Mouse (Mus musculus): Measurements from ENCODE around the gene Sdsl.
"Not testable (repeated sequence)": the region's sequence is repeated elsewhere in the genome, so short reads cannot be mapped to it uniquely, and the experiment has no call there.

Sdsl gene

GRCm38 (mm10) chr5:120472770-120473169 lies at the start of gene Sdsl:
Gene Sdsl (minus strand): TSS chr5:120472810.
- no peak for DNase-seq (ENCODE audit: low read depth, low spot score)

- DNase-seq (ENCODE audit: low read depth, low spot score): no peak
Measured at GRCm38 (mm10) chr5:120517552-120517951, 44.9 kb upstream of the Sdsl start.

- DNase-seq (ENCODE audit: low read depth, low spot score): no peak
Measured at GRCm38 (mm10) chr5:120516221-120516984, 43.8 kb upstream of the Sdsl start.

DNA sequence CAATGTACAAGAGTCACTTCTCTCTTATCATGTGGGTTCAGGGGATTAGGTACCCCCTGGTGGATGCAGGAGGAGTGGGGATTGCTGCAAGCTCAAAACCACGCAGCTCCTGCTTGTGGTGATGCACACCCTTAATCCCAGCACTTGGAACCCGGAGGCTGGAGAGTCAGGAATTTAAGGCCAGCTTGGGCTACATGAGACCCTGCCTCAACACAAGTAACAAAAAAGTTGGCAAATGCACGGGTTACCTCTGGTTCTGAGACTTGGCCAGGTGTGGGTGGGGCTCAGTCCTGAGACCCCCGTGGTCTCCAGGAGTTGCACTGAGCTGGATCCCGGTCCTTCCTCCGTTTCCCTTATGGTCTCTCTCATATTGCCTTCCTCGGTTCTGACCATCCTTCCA lies 42.8 kb upstream of the Sdsl start:
- no peak for DNase-seq (ENCODE audit: low read depth, low spot score)

- DNase-seq (ENCODE audit: low read depth, low spot score): no peak
Measured at GRCm38 (mm10) chr5:120514754-120515153, 42.1 kb upstream of the Sdsl start.

DNA sequence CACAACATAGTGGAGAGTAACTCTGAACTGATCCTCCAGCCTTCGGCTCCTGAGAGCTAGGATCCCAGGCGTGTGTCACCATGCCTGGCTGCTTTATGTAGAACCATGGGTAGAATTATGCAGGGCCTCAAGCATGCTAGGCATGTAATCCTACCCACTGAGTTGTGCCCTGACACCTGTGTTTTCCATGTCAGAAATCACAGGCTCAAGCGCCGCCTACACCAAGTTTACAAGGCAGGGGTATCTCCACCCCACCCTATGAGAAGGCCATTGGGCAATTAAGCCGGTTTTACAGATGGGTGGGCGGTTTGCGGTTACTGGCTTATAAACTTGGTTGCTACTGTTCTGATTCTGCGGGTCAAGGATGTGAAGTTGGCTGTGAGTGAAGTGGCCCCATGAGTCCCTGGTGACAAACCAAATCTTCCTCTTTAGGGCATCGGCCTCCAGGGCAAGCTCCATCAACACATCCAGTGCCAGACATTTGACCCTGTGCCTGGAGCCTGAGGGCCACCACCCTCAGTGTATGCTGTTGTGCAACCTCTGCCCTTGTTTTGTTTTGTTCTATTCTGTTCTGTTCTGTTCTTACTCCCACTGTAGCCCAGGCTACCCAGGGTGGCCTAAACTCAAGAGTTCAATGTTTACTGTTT lies 41.5 kb upstream of the Sdsl start:
- no peak for DNase-seq (ENCODE audit: low read depth, low spot score)

DNA sequence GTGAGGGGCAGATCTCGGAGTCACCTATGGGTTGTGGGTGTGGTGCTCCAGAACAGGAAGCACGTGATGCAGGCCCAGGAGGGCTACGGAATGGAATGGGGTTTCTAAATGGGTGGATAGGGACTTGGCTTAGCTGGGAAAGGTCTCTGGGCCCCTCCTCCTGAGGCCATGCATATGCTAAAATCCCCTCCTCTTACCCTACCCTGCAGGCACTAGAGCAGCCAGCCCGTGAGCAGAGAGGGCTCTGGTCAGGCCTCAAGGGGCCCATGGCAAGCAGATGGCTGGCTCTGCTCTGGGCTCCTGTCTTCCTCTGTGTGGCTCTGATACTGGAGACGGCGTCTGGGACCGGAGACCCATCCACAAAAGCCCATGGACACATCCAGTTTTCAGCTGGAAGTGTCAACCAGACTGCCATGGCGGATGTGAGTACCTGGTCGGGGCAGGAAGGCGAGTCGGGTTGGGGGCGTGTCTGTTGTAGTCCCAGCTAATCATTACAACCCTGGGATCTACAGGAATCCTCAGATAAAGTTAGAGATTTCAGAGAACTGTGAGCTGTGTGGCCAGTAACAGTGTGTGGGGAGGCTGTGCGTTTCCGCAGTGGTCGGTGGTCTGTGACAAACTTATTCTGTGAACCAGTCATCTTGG lies 40.4 kb upstream of the Sdsl start:
- DNase-seq (ENCODE audit: low read depth, low spot score): no peak

- DNase-seq (ENCODE audit: low read depth, low spot score): no peak
Measured at GRCm38 (mm10) chr5:120511643-120512220, 39.1 kb upstream of the Sdsl start.

- DNase-seq (ENCODE audit: low read depth, low spot score): peak; percentile 94
Measured at GRCm38 (mm10) chr5:120510982-120511642, 38.5 kb upstream of the Sdsl start, which contains the start of gene Slc8b1. Gene Slc8b1 (plus strand): TSS chr5:120511168.

GRCm38 (mm10) chr5:120507311-120507710 lies 34.7 kb upstream of the Sdsl start:
- DNase-seq (ENCODE audit: low read depth, low spot score): no peak

- no peak for DNase-seq (ENCODE audit: low read depth, low spot score)
Measured at GRCm38 (mm10) chr5:120506490-120506889, 33.9 kb upstream of the Sdsl start.

DNA sequence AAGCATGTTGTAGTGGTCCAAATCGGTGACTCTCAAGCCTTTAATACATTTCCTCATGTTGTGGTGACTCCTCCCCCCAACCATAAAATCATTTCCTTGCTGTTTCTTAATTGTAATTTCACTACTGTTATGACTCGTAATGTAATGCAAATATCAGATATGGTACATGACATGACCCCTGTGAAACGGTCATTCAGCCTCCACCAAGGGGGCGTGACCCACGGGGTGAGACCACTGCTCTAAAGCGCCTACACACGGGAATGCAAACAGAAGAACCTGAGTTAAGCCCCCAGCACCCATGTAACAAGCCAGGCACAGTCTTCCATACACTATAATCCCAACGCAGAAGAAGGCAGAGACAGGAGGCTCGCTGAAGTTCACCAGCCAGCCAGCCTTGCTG lies 33.2 kb upstream of the Sdsl start:
- DNase-seq (ENCODE audit: low read depth, low spot score): no peak

DNA sequence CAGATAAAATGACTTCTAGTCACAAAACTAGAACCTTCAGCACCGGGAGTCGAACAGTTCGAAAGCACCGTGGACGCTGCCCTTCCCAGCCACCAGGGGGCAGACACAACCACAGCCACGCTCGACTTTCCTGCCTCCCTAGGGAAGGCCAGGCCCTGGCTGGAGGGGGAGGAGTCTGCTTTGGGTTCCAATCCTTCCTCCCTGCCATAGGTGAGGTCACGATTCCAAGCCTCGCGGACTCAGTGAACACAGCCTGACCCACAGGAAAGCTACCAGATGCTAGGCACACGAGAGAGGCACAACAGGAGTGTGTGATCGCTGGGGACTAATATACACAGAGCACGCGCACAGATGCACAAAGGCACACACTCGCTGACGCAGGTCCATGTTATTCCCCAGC lies 32.8 kb upstream of the Sdsl start:
- DNase-seq (ENCODE audit: low read depth, low spot score): peak; percentile 82

- peak; percentile 91 for DNase-seq (ENCODE audit: low read depth, low spot score)
Measured at GRCm38 (mm10) chr5:120503144-120503795, 30.7 kb upstream of the Sdsl start, which contains the start of gene Plbd2. Gene Plbd2 (minus strand): TSS chr5:120503625.

- no peak for DNase-seq (ENCODE audit: low read depth, low spot score)
Measured at GRCm38 (mm10) chr5:120502675-120503143, 30.1 kb upstream of the Sdsl start.

DNA sequence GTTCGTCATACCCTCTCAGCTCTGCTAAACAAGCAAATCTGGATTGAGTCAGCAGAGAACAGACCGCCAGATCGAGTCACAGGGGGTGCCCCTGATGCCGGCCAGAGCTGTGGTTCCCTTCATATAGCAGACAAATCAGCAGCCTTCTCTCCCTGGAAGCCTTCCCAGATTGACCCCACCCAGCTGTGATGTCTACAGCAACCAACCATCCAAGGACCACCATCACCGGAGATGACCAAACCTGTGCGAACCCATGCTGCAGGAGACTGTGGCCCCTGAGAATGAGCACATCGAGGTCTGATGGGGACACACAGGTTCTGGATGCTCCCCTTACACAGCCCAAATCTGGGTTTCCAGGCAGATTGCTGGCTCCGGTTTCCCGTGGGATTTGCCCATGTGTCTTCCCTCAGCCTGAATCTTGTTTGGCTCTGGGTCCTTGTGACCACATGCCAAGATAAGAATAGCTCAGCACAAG lies 29.6 kb upstream of the Sdsl start:
- no peak for DNase-seq (ENCODE audit: low read depth, low spot score)

DNA sequence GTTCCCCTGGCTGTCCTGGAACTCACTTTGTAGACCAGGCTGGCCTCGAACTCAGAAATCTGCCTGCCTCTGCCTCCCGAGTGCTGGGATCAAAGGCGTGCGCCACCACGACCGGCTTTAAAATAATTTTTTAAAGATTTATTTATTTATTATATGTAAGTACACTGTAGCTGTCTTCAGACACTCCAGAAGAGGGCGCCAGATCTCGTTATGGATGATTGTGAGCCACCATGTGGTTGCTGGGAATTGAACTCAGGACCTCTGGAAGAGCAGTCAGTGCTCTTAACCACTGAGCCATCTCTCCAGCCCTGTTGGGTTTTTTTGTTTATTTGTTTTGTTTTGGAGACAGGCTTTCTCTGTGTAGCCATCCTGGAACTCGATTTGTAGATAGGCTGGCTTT lies 28.0 kb upstream of the Sdsl start:
- DNase-seq (ENCODE audit: low read depth, low spot score): not testable (repeated sequence)

DNA sequence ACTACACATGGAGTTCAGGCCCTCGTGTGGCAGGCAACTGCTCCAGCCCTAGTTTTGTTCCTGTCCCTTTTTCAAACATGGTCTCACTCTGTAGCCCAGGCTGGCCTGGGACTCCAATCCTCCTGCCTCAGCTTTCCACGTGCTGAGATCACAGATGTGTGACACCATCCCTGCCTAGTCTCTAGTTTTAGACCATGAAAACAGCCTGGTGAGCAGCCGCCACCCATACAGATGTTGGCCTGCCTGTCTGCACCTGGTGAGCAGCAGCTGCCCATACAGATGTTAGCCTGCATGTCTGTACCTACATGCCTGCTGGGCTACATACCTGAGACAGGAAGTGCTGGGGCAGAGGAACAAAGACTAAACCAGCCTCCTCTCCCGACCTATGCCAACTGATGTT lies 26.6 kb upstream of the Sdsl start:
- DNase-seq (ENCODE audit: low read depth, low spot score): no peak

GRCm38 (mm10) chr5:120497071-120497470 lies 24.5 kb upstream of the Sdsl start:
- DNase-seq (ENCODE audit: low read depth, low spot score): no peak

DNA sequence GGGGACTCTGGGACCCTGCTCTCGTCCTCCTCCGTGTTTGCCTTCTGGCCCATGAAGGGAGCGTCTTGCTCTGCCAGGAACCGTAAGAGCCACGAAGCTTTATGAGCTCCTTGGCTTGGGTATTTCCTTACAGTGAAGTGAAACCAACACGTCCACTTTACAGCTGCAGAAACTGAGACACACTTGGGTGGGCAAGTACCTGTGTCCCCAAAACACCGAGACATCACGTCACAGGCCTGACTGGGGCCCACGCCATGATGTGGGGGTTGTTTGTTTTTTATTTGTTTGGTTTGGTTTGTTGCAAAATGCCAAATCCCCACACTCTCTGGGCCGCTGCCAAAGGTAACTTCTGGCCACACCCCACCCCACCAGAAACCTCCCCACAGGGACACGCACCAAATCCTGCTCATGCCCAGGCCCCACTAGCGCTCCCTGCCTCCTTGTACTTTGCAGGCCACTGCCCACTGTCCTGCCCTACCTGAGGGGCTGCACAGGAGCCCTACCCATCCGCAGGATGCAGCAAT lies 23.2 kb upstream of the Sdsl start:
- DNase-seq (ENCODE audit: low read depth, low spot score): no peak
